Mouse (Mus musculus) forelimb bud, embryonic 11.5 days (tissue): ENCODE measurements around the gene Lypd9.
"Not testable (repeated sequence)": the region's sequence is repeated elsewhere in the genome, so short reads cannot be mapped to it uniquely, and the experiment has no call there.

ENCODE experiments used
- DNase-seq: peaks from one replicate; pipeline ENCODE4 v3.0.0-alpha.2; 2012; ENCODE audit warnings: low read depth, low spot score

Lypd9 gene

DNA sequence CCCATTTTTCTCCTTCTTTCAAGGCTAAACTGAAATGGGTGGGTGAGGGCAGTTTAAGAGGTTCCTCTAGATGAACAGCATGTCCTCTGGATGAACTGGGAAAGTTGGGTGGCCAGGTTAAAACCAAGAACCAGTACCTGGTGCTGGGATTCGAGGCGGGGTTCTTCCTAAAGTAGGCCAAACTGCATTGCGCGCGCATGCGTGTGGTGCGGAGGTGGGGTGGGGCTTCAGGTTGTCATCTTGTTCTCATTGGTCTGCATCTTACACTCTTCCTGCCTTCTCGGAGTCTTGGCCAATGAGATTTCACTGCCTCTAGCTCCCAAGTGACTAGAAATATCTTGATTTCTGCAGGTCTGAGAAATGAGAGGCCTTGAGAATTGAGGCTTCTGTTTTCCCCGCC is at the start of gene Lypd9:
Gene Lypd9, minus strand, starts transcription at position 165 of the 400 bp plus-strand sequence.
- DNase-seq, result no peak

DNA sequence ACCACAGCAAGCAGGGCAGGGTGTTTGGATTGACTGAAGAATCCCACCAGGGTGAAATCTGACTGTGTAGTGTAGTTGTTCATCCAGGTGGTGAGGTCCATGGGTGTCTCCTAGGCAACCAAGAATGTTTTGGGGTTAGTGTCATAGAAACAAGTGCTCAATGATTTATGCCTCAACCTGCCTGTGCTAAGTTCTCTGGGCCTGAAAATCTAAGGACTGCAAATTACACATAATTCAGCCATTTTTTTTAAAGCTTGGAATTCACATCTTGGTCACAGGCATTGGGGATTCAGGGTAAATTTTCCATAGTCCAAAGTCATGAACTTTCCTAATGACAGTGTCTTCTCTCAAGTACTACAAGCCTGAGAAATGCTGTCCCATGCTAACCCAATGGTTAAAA is 49.7 kb upstream of the Lypd9 start, which contains the start of gene Olfr331:
Gene Olfr331, minus strand, starts transcription at position 101 of the 400 bp plus-strand sequence.
- not testable (repeated sequence) for DNase-seq

DNA sequence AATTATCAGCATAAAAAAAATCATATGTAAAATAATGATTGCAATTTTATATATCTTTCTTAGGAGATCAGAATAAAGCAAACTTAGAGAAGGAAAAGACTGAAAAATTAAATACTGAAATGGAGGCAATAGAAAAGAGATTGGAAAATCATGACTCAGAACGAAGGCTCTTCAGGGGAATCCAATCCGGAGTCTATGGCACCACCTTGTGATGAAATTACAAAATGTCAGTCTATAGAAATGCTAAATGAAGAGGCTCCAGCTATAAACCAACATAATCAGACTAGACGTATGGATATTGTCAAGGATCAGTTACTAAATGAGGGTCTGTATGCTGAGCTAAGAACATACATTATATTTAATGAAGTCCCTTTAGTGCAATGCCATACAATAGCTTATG is 46.6 kb upstream of the Lypd9 start:
- DNase-seq, result no peak

DNA sequence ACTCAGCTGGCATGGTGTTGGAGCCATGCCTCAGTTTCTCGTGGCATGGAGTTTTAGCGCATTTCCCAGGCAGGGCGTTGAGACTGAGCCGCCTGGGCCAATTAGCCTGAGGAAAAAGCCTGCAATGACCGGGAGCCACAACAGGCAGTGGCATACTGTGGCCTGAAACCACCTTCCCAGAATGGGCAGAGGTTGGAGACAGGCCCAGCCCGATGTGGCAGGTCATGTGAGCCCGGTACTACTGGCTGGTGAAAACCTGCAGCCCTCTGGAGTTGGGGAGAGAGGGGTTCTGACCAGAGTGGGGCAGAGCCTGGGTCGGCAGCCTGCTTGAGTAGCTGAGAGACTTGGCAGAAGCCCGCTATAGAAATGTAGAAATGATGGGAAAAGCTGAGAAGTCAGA is 46.0 kb upstream of the Lypd9 start:
- DNase-seq, result no peak

DNA sequence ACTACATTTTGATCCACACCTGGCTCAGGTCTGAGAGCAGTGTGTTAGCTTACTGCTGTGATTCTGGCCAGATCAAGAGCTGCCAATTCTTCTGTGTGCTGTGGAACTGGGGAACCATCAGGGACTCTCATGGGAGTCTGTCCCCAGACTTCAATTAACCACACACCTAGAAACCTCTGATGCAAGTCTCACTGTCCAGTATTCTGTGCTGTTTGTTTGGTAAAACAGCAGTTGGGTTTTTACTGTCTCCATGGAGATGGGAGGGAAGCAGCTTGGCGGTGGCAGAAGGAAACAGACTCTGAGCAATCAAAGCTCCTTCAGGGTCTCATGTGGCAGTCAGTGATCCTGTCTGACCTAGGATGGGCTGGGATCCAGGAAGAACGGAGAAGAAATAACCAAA is 39.7 kb upstream of the Lypd9 start, which contains the start of gene Olfr332:
Gene Olfr332, minus strand, starts transcription at position 101 of the 400 bp plus-strand sequence.
- no peak for DNase-seq

DNA sequence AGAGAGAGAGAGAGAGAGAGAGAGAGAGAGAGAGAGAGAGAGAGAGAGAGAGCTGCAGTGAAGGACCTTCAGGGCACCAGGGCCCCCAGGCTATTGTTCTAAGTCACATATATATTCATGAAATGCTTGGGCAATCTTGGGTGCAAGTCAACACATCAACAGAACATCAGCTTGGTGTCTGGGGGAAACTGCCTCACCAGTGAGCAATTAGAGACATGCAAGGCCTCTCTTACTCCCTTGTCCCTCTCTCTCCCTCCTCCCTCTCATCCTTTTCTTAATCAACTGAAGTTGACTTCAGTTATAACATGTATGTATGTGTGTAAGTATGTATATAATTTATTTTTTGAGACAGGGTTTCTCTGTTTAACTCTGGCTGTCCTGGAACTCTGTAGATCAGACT is 9.4 kb upstream of the Lypd9 start, which contains the start of gene Olfr30:
Gene Olfr30, minus strand, starts transcription at position 101 of the 400 bp plus-strand sequence.
- no peak for DNase-seq

DNA sequence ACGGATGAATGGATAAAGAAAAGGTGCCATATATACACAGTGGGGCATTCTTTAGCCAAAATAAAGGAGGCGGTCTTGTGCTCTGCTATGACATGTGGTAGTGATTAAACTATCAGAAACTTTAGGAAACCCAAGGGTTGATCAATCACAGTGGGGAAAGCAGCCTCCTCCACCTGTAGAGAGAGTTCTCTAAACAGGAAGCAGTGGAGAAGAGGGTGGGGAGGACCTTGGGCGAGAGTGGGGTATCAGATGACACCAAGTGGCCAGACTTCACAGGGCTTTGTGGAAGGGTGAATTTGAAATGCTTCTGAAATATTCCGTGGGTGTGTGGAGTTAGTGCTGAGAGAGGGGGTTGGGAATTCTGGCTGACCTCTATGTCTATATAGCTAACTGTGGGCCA is 869 bp upstream of the Lypd9 start:
- DNase-seq, result peak; percentile 70

DNA sequence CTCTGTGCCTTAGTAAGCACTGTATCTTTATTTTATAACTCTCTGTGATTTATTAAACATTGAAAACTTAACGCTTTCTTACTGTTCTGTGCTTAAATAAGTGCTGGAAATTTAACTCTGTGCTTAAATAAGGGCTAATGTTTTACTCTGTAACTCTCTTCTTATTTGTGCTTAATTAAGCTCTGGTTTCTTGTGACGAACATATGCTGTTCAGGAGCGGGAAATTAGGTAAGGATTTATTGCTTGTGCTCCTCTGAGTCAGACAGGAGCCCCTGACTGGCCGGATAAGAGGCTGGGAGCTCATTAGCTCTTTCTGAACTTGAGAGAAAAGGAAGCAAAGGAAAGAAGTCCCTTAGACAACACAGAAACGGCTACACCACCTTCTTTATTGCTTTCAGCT is 14.9 kb downstream of the Lypd9 start:
- DNase-seq, result peak; percentile 58

DNA sequence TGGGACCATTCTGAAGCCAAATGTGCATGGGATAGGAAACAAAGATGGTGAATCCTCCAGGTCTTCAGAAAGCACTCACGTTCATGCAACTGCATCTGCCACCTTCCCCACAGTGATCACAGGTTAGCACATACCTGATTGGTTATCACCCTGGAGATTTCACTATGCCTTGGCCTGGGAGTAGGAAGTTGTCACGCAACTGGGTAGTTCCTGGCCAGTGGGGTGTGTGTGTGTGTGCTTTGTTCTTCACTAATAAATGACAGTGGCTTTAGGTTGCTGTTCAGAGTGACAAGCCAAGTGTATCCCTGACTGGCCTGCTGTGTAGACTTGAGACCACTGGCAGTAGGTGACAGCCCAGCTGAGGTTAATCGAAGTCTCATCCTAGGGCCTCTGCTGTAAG is 20.5 kb downstream of the Lypd9 start, which contains the start of gene Gm12253:
Gene Gm12253, plus strand, starts transcription at position 301 of the 400 bp plus-strand sequence.
- DNase-seq, result no peak

DNA sequence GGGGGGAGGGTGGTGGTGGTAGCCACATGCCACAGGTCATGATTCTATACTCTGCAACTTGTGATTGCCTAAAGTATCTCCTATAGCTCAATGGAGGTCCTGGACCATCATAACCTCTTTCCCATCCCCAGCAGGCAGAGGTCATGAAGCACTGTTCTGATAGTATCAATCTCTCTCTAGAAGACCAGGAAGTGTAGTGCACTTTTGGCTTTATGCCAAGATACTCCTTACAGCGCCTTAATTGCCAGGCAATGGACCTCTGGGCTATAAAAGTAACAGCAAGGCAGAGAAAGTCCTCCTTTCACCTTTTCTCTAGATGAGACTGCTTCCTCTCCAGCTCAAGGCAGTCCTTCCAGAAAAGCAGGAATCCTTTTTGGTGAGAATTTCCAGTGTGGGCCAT is 31.9 kb downstream of the Lypd9 start, which contains the start of gene 1810065E05Rik:
Gene 1810065E05Rik, plus strand, starts transcription at position 297 of the 400 bp plus-strand sequence.
- DNase-seq, result no peak

DNA sequence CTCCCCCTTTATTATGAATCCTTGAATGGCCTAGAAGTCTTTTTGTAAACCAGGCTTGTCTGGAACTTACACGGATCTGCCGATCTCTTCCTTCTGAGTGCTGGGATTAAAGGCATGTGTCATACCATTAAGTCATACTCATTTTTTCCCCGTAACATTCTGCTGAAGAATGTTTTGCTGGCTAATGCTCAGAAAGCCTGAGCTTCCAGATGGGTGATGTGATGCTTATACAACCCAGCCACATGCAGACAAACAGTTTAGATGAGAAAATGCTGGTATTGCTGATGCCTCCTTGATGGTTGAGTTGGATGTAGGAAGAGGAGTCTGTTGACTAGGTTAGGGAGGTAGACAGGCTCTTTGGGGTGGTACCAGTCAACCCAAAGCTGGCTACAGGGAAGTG is 34.4 kb downstream of the Lypd9 start:
- DNase-seq, result no peak

DNA sequence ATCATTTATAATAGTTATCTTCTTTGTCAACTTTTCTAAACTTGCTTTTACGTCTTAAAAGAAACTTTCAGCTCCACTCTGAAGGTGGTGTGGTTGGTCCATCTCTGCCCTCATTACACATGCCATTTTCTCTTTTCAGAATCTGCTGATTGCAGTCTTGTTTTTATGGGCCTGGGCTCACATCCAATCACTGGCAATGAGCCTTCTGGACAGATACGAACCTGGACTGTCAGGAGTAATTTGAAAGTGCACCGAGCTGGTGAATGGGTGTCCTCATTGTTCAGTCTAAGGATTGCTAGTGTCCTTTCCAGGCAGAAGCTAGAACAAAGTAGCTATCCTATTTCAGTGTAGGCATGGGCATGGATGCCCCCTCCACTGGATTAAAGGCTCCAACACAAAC is 44.7 kb downstream of the Lypd9 start:
- DNase-seq, result no peak

DNA sequence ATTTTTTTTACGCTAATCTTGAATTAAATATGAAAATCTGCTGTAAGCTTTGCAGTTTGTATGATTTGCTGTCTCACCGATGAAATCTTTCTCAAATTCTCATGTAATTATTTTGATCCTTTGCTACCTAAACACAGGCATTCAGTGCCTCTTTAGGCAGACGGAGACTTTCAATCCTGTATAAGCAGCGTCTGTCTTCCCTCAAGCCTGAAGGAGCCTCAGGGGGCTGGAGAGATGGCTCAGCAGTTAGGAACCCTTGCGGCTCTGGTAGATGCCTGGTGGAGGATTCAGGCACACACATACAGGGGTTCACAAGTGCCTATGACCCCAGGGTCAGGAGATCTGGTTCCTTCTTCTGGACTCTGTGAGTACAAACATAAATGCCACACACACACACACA is 52.1 kb downstream of the Lypd9 start:
- no peak for DNase-seq

DNA sequence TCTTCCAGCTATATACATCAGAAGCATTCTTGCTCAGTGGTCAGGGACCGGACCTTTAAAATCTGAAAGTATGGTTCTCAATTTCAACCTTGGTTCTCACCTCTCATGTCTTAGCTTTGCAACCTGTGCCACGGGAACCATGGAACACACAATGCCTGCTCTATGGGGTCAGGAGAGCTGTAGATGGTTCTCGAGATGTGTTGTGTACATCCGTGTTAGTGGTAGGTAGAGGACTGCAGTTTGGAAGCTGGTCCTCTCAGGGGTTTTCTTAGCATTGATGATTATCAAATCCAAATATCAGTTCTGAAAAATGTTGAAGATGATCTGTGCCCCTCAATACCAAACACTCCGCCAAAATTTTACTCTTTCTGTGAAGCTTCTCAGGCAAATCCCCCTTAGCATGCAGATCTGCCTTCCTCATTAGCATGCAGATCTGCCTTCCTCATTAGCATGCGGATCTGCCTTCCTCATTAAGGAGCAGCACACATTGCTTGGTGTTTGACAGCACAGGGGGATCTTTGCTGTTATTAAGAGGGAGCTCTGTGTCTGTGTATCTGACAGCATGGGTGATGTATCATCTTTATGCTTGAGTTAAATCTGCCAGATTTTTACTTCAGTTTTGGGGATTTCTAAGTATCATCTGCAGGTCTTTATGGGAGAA is 52.6 kb downstream of the Lypd9 start:
- no peak for DNase-seq
